Mouse (Mus musculus) embryonic facial prominence, embryonic 11.5 days (tissue): ENCODE measurements around the gene Slc39a7. TPM values are rescaled to one million over a fixed set of nuclear protein-coding genes. Genes with fewer than 3 reads are reported as not detected.

Source experiments
- ATAC-seq: fragments of 200-750 bp; cut with Nextera tagmentation; replicated peaks from 2 replicates; pipeline ENCODE4 v1.8.0; 2017; ENCODE audit warnings: low read depth; ENCODE audit not compliant: insufficient number of reproducible peaks, low FRiP score, low TSS enrichment
- DNase-seq: peaks from one replicate; pipeline ENCODE4 v3.0.0-alpha.2; 2015; ENCODE audit warnings: low spot score
- H3K27ac ChIP-seq: fragments of 300-500 bp; sonication (generic); replicated peaks from 2 replicates; pipeline ENCODE4 v1.5.1; 2014; ENCODE audit warnings: mild to moderate bottlenecking, low read depth, low read length, control low read depth
- H3K27me3 ChIP-seq: fragments of 300-500 bp; sonication (generic); 2 replicates; pipeline ENCODE4 v1.6.1; 2014; ENCODE audit warnings: mild to moderate bottlenecking, low read length, moderate library complexity, mixed read lengths; ENCODE audit not compliant: control insufficient read depth, insufficient read depth
- H3K36me3 ChIP-seq: fragments of 300-500 bp; sonication (generic); replicated peaks from 2 replicates; pipeline ENCODE4 v1.6.1; 2014; ENCODE audit warnings: low read depth, mild to moderate bottlenecking, low read length, moderate library complexity, mixed read lengths; ENCODE audit not compliant: control insufficient read depth, insufficient read depth
- H3K4me1 ChIP-seq: fragments of 300-500 bp; sonication (generic); 2 replicates; pipeline ENCODE4 v1.6.1; 2014; ENCODE audit warnings: low read length, mixed read lengths; ENCODE audit not compliant: control insufficient read depth, insufficient read depth
- H3K4me2 ChIP-seq: fragments of 300-500 bp; sonication (generic); 2 replicates; pipeline ENCODE4 v1.6.1; 2014; ENCODE audit warnings: low read depth, mild to moderate bottlenecking, control low read depth, low read length, moderate library complexity
- H3K4me3 ChIP-seq: fragments of 300-500 bp; sonication (generic); 2 replicates; pipeline ENCODE4 v1.5.1; 2014; ENCODE audit warnings: low read depth, low read length, control low read depth
- H3K9ac ChIP-seq: fragments of 300-500 bp; sonication (generic); replicated peaks from 2 replicates; pipeline ENCODE4 v1.6.1; 2014; ENCODE audit warnings: mild to moderate bottlenecking, control low read depth, low read length
- H3K9me3 ChIP-seq: fragments of 300-500 bp; sonication (generic); replicated peaks from 2 replicates; pipeline ENCODE4 v1.6.1; 2016; ENCODE audit warnings: mild to moderate bottlenecking, low read length, inconsistent platforms, mixed read lengths; ENCODE audit not compliant: control insufficient read depth
- WGBS: fragments of 180-500 bp; shearing (Covaris S2); extraction: QIAGEN DNeasy Blood & Tissue Kit; methylation state at CpG from one replicate; pipeline ENCODE4 v1.1.7; 2014; 5-methylcytosine and 5-hydroxymethylcytosine counted together
- polyA plus RNA-seq: library from polyadenylated mRNA; unstranded; fragments of >200 nt; fragmentation: Nextera tagmentation; extraction: Ambion mirVana; gene quantifications from 2 replicates; pipeline ENCODE4 v1.2.1, GENCODE M21; 2014

Gene Slc39a7
- polyA plus RNA-seq, 1 experiment from 2014 or later, result 72.1 TPM

DNA sequence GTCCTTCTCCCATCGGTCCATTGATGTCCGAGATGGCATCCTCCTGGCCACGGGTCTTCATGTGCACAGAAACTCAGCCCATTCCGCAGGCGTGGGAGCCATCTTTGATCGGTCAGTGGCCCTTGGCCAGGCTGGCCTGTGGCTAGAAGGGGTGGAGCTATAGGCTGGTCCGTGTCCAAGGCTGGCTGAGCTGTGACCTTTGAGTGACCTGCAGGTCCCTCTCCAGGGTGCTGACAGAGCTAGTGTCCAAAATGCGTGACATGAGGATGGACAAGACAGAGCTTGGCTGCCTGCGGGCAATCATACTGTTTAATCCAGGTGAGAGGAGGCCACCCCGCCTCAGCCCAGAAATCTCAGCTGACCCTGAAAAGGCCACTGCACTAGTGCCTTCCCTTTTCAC lies 5.2 kb upstream of the Slc39a7 start:
- peaks cover 5% of the 10 kb centered on the region for H3K4me1 ChIP-seq
- 83% methylated on average over 10 of the region's 10 CpGs for WGBS
- DNase-seq, result no peak

GRCm38 (mm10) chr17:34035517-34035916 lies 4.0 kb upstream of the Slc39a7 start:
- Histone ChIP-seq H3K4me1 (peaks cover 5% of the 10 kb centered on the region; the same call in 1 of the 2 replicates), H3K4me2 (no peak overlapping the region), H3K27me3 (peaks cover 2% of the 10 kb centered on the region; the same call in 1 of the 2 replicates), H3K9ac (no peak overlapping the region), H3K36me3 (peaks cover 2% of the 10 kb centered on the region; the same call in 1 of the 2 replicates), H3K27ac (no peak overlapping the region), H3K4me3 (no peak overlapping the region), H3K9me3 (no peaks in the 10 kb centered on the region)
- no peak for DNase-seq
- WGBS, result 86% methylated on average over 9 of the region's 9 CpGs
- ATAC-seq, result no peak

More for the DNA sequence above, 5.2 kb upstream of the Slc39a7 start:
- Histone ChIP-seq H3K9me3 (no peaks in the 10 kb centered on the region), H3K27ac (no peak overlapping the region), H3K4me3 (no peak overlapping the region), H3K4me2 (no peak overlapping the region), H3K36me3 (peaks cover 2% of the 10 kb centered on the region; the same call in 1 of the 2 replicates), H3K9ac (no peak overlapping the region), H3K27me3 (peaks cover 2% of the 10 kb centered on the region; the same call in 1 of the 2 replicates)
- ATAC-seq, result no peak

DNA sequence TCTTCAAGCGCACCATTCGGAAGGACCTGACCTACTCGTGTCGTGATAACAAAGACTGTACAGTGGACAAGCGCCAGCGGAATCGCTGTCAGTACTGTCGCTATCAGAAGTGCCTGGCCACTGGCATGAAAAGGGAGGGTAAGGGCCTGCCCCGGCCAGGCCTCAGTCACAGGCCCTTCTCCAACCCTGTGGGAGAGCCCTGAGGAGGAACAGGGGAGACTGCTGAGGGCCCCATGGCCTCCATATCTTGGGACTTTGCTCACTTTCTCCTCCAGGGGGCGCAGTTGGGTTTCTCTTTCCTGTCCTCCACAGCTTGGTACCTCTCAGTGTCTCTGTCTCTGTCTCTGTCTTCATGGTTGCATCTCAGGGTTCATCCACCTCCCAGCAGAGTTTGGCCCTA lies 2.6 kb upstream of the Slc39a7 start:
- no peak overlapping the region for H3K27ac ChIP-seq
- no peaks in the 10 kb centered on the region for H3K9me3 ChIP-seq
- ATAC-seq, result no peak
- no peak overlapping the region for H3K4me3 ChIP-seq
- WGBS, result 75% methylated on average over 10 of the region's 10 CpGs
- peak; percentile 72 for DNase-seq
- peaks cover 5% of the 10 kb centered on the region; the same call in 1 of the 2 replicates for H3K4me1 ChIP-seq
- no peak overlapping the region for H3K4me2 ChIP-seq
- no peak overlapping the region for H3K9ac ChIP-seq
- no peaks in the 10 kb centered on the region for H3K27me3 ChIP-seq
- peaks cover 7% of the 10 kb centered on the region for H3K36me3 ChIP-seq

GRCm38 (mm10) chr17:34033441-34033840 lies 2.0 kb upstream of the Slc39a7 start:
- ATAC-seq (no peak), DNase-seq (no peak)
- Histone ChIP-seq H3K36me3 (peaks cover 13% of the 10 kb centered on the region), H3K4me3 (no peak overlapping the region), H3K4me2 (no peak overlapping the region), H3K9ac (no peak overlapping the region), H3K27ac (no peak overlapping the region), H3K27me3 (no peaks in the 10 kb centered on the region), H3K4me1 (peaks cover 10% of the 10 kb centered on the region; the same call in 1 of the 2 replicates), H3K9me3 (no peaks in the 10 kb centered on the region)
- 92% methylated on average over 9 of the region's 9 CpGs for WGBS

DNA sequence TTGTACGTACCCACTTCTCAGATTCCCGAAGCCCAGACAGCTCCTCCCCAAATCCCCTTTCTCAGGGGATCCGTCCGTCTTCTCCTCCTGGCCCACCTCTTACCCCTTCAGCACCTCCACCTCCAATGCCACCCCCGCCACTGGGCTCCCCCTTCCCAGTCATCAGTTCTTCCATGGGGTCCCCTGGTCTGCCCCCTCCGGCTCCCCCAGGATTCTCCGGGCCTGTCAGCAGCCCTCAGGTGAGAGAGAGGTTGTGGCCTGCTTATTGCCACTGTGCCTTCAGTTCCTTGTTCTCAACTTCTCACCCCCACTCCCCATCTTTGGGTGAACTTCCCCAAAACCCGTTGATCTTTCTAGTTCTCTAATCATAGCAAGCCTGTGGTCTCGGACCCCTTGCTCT lies 1.3 kb upstream of the Slc39a7 start:
- ATAC-seq (no peak), DNase-seq (no peak)
- no peaks in the 10 kb centered on the region for H3K27me3 ChIP-seq
- peak overlapping the region; percentile 87 for H3K4me2 ChIP-seq
- H3K9me3 ChIP-seq, result no peaks in the 10 kb centered on the region
- H3K4me3 ChIP-seq, result peak overlapping the region; percentile 93
- peak overlapping the region; percentile 93 for H3K9ac ChIP-seq
- no peak overlapping the region for H3K27ac ChIP-seq
- H3K4me1 ChIP-seq, result peaks cover 12% of the 10 kb centered on the region; the same call in 1 of the 2 replicates
- peaks cover 13% of the 10 kb centered on the region for H3K36me3 ChIP-seq
- WGBS, result 53% methylated on average over 9 of the region's 9 CpGs

DNA sequence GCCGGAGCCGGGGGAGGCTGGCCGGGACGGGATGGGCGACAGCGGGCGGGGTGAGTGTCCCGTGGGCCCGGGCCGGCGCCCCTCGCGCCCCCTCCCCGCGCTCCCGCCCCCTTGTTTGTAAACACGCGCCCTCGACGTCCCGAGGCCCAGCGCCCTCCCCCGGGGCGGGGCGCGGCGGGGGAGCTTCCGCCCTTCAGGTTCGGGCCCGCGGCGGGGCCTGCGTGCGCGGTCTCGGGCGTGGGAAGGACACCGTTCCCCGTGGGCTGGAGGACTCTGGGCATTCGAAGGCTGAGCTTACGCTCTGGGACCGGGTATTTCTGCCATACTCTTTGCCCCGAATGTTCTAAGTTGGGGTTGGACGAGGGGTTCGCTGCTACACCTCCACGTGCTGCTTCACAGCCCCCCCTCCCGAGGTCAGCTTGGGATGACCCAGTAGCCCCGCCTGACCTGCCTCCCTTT lies 721 bp upstream of the Slc39a7 start:
- Histone ChIP-seq H3K27me3 (no peaks in the 10 kb centered on the region), H3K4me2 (peak overlapping the region; percentile 87), H3K27ac (peak overlapping the region; percentile 91), H3K4me1 (peaks cover 13% of the 10 kb centered on the region; the same call in 1 of the 2 replicates), H3K36me3 (peaks cover 11% of the 10 kb centered on the region), H3K4me3 (peak overlapping the region; percentile 93), H3K9me3 (no peaks in the 10 kb centered on the region), H3K9ac (peak overlapping the region; percentile 93)
- no peak for ATAC-seq
- under 1% methylated on average over 39 of the region's 48 CpGs for WGBS
- peak; percentile 55 for DNase-seq

DNA sequence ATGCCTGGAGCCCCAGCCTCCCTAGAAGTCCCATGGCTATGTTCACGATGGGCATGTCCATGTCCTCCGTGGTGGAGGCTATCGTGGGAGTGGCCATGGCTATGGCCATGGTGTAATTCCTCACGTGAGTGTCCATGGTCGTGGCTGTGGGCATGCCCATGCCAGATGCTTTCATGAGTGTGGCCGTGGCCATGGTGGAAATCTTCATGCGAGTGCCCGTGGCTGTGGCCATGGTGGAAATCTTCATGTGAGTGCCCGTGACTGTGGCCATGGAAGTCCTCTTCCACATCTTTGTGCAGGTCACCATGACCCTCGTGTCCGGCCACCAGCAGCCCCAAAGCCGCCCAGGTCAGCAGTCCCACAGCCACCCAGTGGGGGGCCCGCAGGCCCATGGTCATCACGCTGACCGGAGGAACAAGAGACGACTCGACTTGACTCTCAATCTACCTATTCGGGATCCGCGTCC lies 588 bp downstream of the Slc39a7 start:
- H3K27me3 ChIP-seq, result no peaks in the 10 kb centered on the region
- H3K4me1 ChIP-seq, result peaks cover 18% of the 10 kb centered on the region
- H3K36me3 ChIP-seq, result peaks cover 11% of the 10 kb centered on the region
- H3K9ac ChIP-seq, result peak overlapping the region; percentile 93
- H3K9me3 ChIP-seq, result no peaks in the 10 kb centered on the region
- peak overlapping the region; percentile 93 for H3K4me3 ChIP-seq
- DNase-seq (no peak), ATAC-seq (no peak)
- WGBS, result 5% methylated on average over 20 of the region's 20 CpGs
- H3K4me2 ChIP-seq, result peak overlapping the region; percentile 87
- no peak overlapping the region for H3K27ac ChIP-seq

DNA sequence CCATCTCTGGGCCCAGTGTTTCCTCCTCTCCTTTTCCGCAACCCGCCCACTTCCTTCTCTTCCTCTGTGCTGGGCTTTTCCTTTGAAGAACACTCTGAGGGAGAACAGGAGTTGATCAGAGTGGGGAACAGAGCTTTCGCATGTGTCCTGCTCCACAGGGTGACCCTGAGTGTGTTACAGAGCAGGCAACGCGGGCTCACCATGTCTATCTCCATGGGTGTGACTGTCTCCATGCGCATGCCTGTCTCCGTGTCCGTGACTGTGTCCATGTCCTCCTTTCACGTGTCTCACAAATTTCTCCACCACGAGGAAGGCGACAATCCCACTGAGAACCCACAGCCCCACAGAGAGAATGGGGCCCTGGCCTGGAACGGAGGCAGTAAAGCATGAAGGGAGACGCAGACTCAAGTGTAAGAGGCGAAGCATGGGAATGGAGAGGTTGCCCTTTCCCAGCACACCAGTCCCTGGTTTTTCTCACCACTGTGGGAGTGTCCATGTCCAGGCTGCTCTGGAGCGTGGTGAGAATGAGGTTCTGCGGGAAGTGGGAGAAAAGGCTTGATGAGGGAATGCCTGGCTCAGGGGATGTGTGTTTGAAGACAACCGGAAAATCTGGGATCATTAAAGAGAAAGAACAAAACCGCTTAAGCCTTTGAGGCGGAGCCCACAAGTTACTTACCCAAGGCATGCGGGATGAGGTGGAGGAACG lies 1.4 kb downstream of the Slc39a7 start:
- no peak overlapping the region for H3K27ac ChIP-seq
- peaks cover 22% of the 10 kb centered on the region for H3K4me1 ChIP-seq
- H3K27me3 ChIP-seq, result no peaks in the 10 kb centered on the region
- DNase-seq (no peak), ATAC-seq (no peak)
- H3K4me3 ChIP-seq, result peak overlapping the region; percentile 93
- whole genome bisulfite sequencing, result 82% methylated on average over 21 of the region's 21 CpGs
- peaks cover 11% of the 10 kb centered on the region for H3K36me3 ChIP-seq
- H3K4me2 ChIP-seq, result peak overlapping the region; percentile 87
- no peaks in the 10 kb centered on the region for H3K9me3 ChIP-seq
- H3K9ac ChIP-seq, result peak overlapping the region; percentile 93
